Mouse (Mus musculus) neural tube, embryonic 15.5 days (tissue): ENCODE measurements around the gene Ccdc84. TPM values are rescaled to one million over a fixed set of nuclear protein-coding genes. Genes with fewer than 3 reads are reported as not detected.
A peak's percentile ranks its signal among the peaks of the same experiment; 100 is the strongest.
"Not testable (repeated sequence)": the region's sequence is repeated elsewhere in the genome, so short reads cannot be mapped to it uniquely, and the experiment has no call there.

Experiments
- ATAC-seq: fragments of 200-750 bp; cut with Nextera tagmentation; 2 replicates; pipeline ENCODE4 v1.8.0; 2017; ENCODE audit warnings: mild to moderate bottlenecking, moderate TSS enrichment, moderate library complexity; ENCODE audit not compliant: low FRiP score
- H3K27ac ChIP-seq: fragments of 300-500 bp; sonication (generic); replicated peaks from 2 replicates; pipeline ENCODE4 v1.5.1; 2015; ENCODE audit warnings: mild to moderate bottlenecking, inconsistent platforms
- H3K27me3 ChIP-seq: fragments of 300-500 bp; sonication (generic); replicated peaks from 2 replicates; pipeline ENCODE4 v1.6.1; 2015; ENCODE audit warnings: inconsistent platforms
- H3K36me3 ChIP-seq: fragments of 300-500 bp; sonication (generic); 2 replicates; pipeline ENCODE4 v1.6.1; 2015; ENCODE audit warnings: inconsistent platforms
- H3K4me1 ChIP-seq: fragments of 300-500 bp; sonication (generic); 2 replicates; pipeline ENCODE4 v1.6.1; 2015; ENCODE audit warnings: inconsistent platforms
- H3K4me2 ChIP-seq: fragments of 300-500 bp; sonication (generic); 2 replicates; pipeline ENCODE4 v1.6.1; 2015; ENCODE audit warnings: inconsistent platforms, mild to moderate bottlenecking, moderate library complexity
- H3K4me3 ChIP-seq: fragments of 300-500 bp; sonication (generic); replicated peaks from 2 replicates; pipeline ENCODE4 v1.5.1; 2015; ENCODE audit warnings: mild to moderate bottlenecking, inconsistent platforms
- H3K9ac ChIP-seq: fragments of 300-500 bp; sonication (generic); replicated peaks from 2 replicates; pipeline ENCODE4 v1.6.1; 2015; ENCODE audit warnings: mild to moderate bottlenecking, inconsistent platforms
- H3K9me3 ChIP-seq: fragments of 300-500 bp; sonication (generic); replicated peaks from 2 replicates; pipeline ENCODE4 v1.6.1; 2016; ENCODE audit warnings: inconsistent platforms
- WGBS: fragments of 180-500 bp; shearing (Covaris S2); methylation state at CpG from one replicate; pipeline ENCODE4 v1.1.7; 2015; ENCODE audit warnings: mixed read lengths; 5-methylcytosine and 5-hydroxymethylcytosine counted together
- polyA plus RNA-seq: library from polyadenylated mRNA; unstranded; fragments of >200 nt; fragmentation: Nextera tagmentation; extraction: Ambion mirVana; gene quantifications from 2 replicates; pipeline ENCODE4 v1.2.1, GENCODE M21; 2015

The Ccdc84 gene
- polyA plus RNA-seq = 32.4 and 36.4 TPM in 2 replicates

DNA sequence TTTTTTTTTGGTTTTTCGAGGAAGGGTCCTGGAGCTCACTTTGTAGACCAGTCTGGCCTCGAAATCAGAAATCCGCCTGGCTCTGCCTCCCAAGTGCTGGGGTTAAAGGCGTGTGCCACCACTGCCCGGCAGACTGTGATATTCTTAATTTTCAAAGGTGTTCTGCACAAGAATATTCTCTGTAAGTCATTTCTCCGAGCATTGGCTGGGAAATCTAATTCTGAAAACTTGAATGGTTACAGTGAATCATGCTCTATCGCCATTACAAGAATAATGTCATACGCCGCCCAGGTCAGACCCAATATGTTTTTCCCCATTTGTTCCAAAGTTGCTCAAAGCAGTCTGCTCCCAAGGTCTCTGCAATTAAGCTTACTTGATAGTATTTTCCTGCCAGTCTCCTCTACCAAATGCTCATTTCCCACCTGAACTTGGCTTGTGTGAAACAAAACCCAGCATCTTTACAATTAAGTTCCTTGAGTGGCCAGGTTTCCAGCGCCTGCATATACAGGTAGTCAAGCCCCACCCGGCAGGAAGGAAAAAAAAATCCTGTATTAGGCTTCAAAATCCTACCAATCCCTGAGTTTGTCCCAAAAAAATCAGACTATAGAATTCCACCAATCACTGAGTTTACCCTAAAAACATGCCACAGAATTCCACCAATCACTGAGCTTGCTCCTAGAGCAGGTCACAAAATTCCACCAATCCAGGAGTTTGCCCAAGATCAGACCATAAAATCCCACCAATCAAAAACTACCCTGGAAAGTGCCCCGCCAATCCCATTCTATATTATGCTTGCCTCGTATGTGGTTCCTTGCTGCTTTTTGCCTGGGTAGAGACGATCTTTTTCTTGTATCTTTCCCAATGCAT lies at the start of gene Ccdc84:
Gene Ccdc84, minus strand, starts transcription at position 51 of the 867 bp plus-strand sequence.
- WGBS = 80% methylated on average over 14 of the region's 14 CpGs
- Histone ChIP-seq H3K9ac (peak within 1 kb of the TSS; percentile 78), H3K4me1 (peaks cover 23% of the 10 kb centered on the region), H3K27me3 (no peaks in the 10 kb centered on the region), H3K36me3 (peaks cover 16% of the 10 kb centered on the region; the same call in 1 of the 2 replicates), H3K9me3 (no peaks in the 10 kb centered on the region), H3K4me2 (peak within 1 kb of the TSS; percentile 88), H3K4me3 (peak within 1 kb of the TSS; percentile 81), H3K27ac (peak within 1 kb of the TSS; percentile 88)
- no peak for ATAC-seq

DNA sequence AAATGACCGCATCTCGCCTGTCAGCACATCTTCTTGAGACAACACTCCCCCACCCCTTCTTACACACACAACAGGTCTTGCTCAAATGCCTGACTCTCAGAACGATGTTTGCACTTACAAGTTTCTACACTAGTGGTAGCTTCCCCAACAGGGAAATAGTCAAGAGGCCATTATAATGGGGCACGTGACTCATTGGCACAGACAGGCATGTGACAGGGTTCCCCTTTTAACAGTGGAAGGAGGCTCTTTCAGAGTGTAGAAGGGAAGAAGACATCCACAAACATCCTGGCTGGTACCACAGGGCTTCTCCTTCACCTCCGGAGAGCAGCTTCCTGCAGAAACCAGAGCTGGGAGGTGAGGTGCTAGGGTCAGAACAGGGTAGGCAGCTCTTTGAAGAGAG lies 43.6 kb upstream of the Ccdc84 start:
- 85% methylated on average over 5 of the region's 5 CpGs for WGBS
- H3K4me2 ChIP-seq = no peak overlapping the region
- peaks cover 14% of the 10 kb centered on the region for H3K4me1 ChIP-seq
- no peaks in the 10 kb centered on the region for H3K27me3 ChIP-seq
- no peak for ATAC-seq
- no peaks in the 10 kb centered on the region for H3K36me3 ChIP-seq
- H3K27ac ChIP-seq = no peak overlapping the region
- no peak overlapping the region for H3K9ac ChIP-seq
- no peaks in the 10 kb centered on the region for H3K9me3 ChIP-seq
- H3K4me3 ChIP-seq = no peak overlapping the region

DNA sequence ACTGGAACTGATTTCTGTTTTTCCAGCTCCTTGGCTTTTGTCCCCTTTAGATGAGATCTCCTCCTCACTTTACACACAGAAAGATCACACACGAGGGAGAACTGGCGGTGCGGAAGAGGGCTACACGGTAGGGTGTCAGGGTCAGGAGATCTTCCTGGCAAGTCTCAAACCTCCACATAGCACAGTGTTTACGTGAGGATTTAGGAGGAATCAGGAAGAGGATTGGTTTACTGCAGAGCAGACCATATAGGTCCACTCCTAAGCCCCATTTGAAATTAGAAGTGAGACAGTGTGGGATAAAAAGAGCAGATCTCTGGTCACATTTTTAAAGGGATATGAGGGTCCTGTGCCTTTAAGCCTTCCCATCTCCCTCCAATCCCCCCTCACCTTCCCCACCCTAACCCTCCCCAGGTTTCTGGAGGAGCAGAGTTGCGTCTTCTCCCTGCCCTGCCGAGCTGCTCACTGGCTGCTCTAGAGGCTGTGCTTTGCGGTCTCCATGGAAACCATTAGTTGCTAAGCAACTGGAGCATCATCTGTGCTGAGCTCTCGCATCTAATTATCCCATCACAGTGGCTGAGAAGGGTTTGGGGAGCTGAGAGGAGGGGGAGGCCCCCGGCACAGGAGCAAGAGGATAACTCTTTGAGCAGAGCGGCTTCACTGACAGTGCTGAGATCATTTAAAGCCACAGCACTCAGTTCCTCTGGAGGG lies 38.8 kb upstream of the Ccdc84 start:
- H3K4me3 ChIP-seq = peak overlapping the region; percentile 16
- H3K27me3 ChIP-seq = peaks cover 13% of the 10 kb centered on the region; the same call in 1 of the 2 replicates
- peak; percentile 96 for ATAC-seq
- H3K9me3 ChIP-seq = no peaks in the 10 kb centered on the region
- peak overlapping the region; percentile 44 for H3K9ac ChIP-seq
- H3K27ac ChIP-seq = peak overlapping the region; percentile 90
- peaks cover 37% of the 10 kb centered on the region for H3K4me1 ChIP-seq
- 3% methylated on average over 11 of the region's 11 CpGs for WGBS
- H3K36me3 ChIP-seq = no peaks in the 10 kb centered on the region
- peak overlapping the region; percentile 52 for H3K4me2 ChIP-seq

DNA sequence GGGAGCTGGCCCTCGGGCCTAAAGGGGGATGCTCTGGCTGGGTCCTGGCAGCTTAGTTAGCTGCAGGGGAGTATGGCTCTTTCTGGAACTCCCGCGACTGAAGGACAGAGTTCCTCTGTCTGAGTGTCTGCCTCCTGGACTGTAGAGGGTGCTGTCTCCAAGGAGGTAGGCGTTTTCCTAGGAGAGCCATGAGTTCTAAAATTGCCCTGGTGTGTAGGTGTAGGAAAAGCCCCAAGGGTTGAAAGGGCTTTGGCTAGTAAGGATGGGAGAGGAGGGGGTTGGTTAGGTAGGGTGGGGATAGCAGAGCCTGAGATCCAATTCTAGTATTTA lies 36.5 kb upstream of the Ccdc84 start, which contains the start of gene Upk2:
Gene Upk2, minus strand, starts transcription at position 86 of the 330 bp plus-strand sequence.
- Histone ChIP-seq H3K4me3 (no peak within 1 kb of the TSS), H3K36me3 (no peaks in the 10 kb centered on the region), H3K4me1 (peaks cover 37% of the 10 kb centered on the region), H3K9ac (no peak within 1 kb of the TSS), H3K27ac (no peak within 1 kb of the TSS), H3K9me3 (no peaks in the 10 kb centered on the region), H3K4me2 (peak within 1 kb of the TSS; percentile 9; the same call in 1 of the 2 replicates), H3K27me3 (peaks cover 13% of the 10 kb centered on the region; the same call in 1 of the 2 replicates)
- 31% methylated on average over 4 of the region's 4 CpGs for WGBS
- no peak for ATAC-seq

GRCm38 (mm10) chr9:44454132-44454890 lies 35.9 kb upstream of the Ccdc84 start:
- Histone ChIP-seq H3K4me1 (peaks cover 37% of the 10 kb centered on the region), H3K9me3 (no peaks in the 10 kb centered on the region), H3K27me3 (peaks cover 13% of the 10 kb centered on the region; the same call in 1 of the 2 replicates), H3K4me3 (no peak overlapping the region), H3K36me3 (no peaks in the 10 kb centered on the region), H3K27ac (no peak overlapping the region), H3K9ac (no peak overlapping the region), H3K4me2 (peak overlapping the region; percentile 9; the same call in 1 of the 2 replicates)
- ATAC-seq = peak; percentile 72
- 11% methylated on average over 14 of the region's 14 CpGs for WGBS

DNA sequence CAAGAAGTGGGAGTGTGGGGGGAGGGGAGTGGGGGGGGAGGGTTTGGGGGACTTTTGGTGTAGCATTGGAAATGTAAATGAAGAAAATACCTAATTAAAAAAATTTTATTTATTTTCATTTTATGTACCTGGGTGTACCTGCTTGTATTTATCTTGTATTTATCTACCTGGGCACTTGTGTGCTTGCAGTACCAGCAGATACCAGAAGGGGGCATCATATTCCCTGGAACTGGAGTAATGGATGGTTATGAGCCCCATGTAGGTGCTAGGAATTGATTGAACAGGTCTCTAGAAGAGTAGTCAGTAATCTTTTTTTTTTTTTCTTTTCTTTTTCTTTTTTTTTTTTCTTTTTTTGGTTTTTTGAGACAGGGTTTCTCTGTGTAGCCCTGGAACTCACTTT lies 32.0 kb upstream of the Ccdc84 start:
- H3K27ac ChIP-seq = no peak overlapping the region

DNA sequence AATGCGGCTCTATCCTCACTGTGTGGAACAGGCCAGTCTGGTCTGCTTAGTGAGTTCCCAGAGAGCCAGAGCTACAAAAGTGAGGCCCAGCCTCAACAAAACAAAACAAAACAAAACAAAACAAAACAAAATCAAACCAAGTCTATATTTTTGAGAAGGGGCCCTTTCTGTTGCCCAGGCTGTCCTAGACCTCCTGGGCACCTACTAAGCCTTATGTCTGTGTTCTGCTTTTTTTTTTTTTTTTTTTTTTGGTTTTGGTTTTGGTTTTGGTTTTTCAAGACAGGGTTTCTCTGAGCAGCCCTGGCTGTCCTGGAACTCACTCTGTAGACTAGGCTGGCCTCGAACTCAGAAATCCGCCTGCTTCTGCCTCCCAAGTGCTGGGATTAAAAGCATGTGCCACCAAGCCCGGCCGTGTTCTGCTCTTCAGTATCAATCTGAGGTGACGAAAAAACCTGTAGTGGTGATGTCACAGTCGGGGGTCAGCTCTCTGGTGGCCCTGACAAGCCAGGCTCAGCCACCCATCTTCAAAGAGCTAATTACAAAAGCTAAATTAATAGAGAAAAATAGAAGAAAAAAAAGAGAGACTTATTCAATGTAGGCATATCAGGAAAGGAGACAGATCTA lies 26.1 kb upstream of the Ccdc84 start:
- H3K4me1 ChIP-seq, ATAC-seq, H3K4me2 ChIP-seq, H3K27me3 ChIP-seq, H3K36me3 ChIP-seq, H3K9me3 ChIP-seq, H3K4me3 ChIP-seq, H3K27ac ChIP-seq, H3K9ac ChIP-seq: not testable (repeated sequence)
- 90% methylated on average over 7 of the region's 7 CpGs for WGBS

More for the DNA sequence above, 32.0 kb upstream of the Ccdc84 start:
- Histone ChIP-seq H3K9ac (no peak overlapping the region), H3K36me3 (no peaks in the 10 kb centered on the region), H3K27me3 (peaks cover 13% of the 10 kb centered on the region; the same call in 1 of the 2 replicates), H3K4me2 (no peak overlapping the region), H3K4me3 (no peak overlapping the region), H3K9me3 (no peaks in the 10 kb centered on the region), H3K4me1 (peaks cover 10% of the 10 kb centered on the region)
- no peak for ATAC-seq

DNA sequence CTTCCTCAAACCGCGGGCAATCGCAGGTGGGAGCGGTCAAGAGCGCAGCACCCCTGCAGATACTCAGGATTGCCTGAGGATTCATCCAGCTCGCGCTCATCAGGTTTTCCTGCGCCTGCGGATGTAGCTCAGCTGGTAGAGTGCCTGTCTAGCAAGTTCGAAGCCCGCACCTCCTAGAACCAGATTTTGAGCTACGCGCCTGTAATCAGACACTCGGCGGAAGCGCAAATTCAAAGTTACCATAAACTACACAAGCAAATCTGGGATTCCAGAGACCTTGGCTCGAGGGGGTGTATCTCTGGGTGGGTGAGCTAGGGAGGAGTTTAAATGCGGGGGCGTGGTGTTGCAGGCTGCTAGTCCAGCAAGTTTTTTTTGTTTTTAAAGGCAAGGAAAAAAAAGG lies 22.6 kb upstream of the Ccdc84 start, which contains the start of gene Foxr1:
Gene Foxr1, minus strand, starts transcription at position 176 of the 400 bp plus-strand sequence.
- ATAC-seq = no peak
- no peak within 1 kb of the TSS for H3K4me3 ChIP-seq
- no peak within 1 kb of the TSS for H3K4me2 ChIP-seq
- no peaks in the 10 kb centered on the region for H3K36me3 ChIP-seq
- no peak within 1 kb of the TSS for H3K27ac ChIP-seq
- H3K4me1 ChIP-seq = no peaks in the 10 kb centered on the region
- H3K27me3 ChIP-seq = no peaks in the 10 kb centered on the region
- no peak within 1 kb of the TSS for H3K9ac ChIP-seq
- 76% methylated on average over 19 of the region's 19 CpGs for WGBS
- no peaks in the 10 kb centered on the region for H3K9me3 ChIP-seq

GRCm38 (mm10) chr9:44435747-44436146 lies 17.4 kb upstream of the Ccdc84 start:
- 75% methylated on average over 6 of the region's 6 CpGs for WGBS
- ATAC-seq = no peak
- Histone ChIP-seq H3K9ac (no peak overlapping the region), H3K36me3 (no peaks in the 10 kb centered on the region), H3K4me1 (0 out of 2 replicates have a peak, but pooled peaks cover 2% of the 10 kb centered on the region), H3K9me3 (no peaks in the 10 kb centered on the region), H3K27me3 (no peaks in the 10 kb centered on the region), H3K4me3 (no peak overlapping the region), H3K27ac (no peak overlapping the region), H3K4me2 (no peak overlapping the region)

DNA sequence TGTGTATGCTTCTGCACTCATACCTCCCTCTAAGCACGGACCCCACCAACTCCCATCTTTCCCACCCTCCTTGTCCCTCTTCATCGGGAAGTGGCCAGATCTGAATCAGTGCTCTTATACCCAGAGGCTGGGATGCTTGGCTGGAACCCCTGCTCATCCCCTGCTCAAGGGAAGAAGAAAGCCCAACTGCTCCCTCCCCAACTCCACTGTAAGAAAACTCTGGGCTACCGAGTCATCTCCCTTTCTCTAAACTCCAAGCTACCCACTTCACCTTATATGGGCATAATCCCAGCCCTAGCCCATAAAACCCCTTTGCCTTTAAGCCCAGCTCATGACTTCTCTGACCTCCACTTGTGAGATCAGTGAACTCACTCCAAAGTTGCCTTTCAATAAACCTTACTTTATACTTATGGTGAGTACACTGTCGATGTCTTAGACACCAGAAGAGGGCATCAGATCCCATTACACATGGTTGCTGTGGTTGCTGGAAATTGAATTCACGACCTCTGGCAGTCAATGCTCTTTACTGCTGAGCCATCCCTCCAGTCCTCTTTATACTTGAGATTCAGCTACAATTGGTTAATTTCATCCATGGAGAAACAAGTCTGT lies 14.3 kb upstream of the Ccdc84 start:
- no peaks in the 10 kb centered on the region for H3K27me3 ChIP-seq
- H3K36me3 ChIP-seq = no peaks in the 10 kb centered on the region
- H3K9ac ChIP-seq = no peak overlapping the region
- no peak for ATAC-seq
- H3K4me2 ChIP-seq = no peak overlapping the region
- no peaks in the 10 kb centered on the region for H3K9me3 ChIP-seq
- 0 out of 2 replicates have a peak, but pooled peaks cover 2% of the 10 kb centered on the region for H3K4me1 ChIP-seq
- no peak overlapping the region for H3K4me3 ChIP-seq
- 47% methylated on average over 5 of the region's 5 CpGs for WGBS
- H3K27ac ChIP-seq = no peak overlapping the region
